Mouse (Mus musculus): ENCODE measurements around the gene Ern1. TPM values are rescaled to one million over a fixed set of nuclear protein-coding genes. Genes with fewer than 3 reads are reported as not detected.

The Ern1 gene
- polyA plus RNA-seq, 1 experiment from 2014 or later, result 7.9 TPM

- peaks cover 3% of the 10 kb centered on the region; the same call in 1 of the 2 replicates for H3K4me1 ChIP-seq (replicated peaks; ENCODE audit: control insufficient read depth, insufficient read depth, low read length)
- DNase-seq (ENCODE audit: low spot score), result no peak
- 71% methylated on average over 7 of the region's 7 CpGs for WGBS
- no peak overlapping the region for H3K4me3 ChIP-seq (ENCODE audit: low read depth, low read length)
- H3K9me3 ChIP-seq (ENCODE audit: control insufficient read depth, low read length), result no peaks in the 10 kb centered on the region
- H3K4me2 ChIP-seq (ENCODE audit: low read depth, low read length, severe bottlenecking), result no peak overlapping the region
- no peak for ATAC-seq (replicated peaks; ENCODE audit: low FRiP score)
- no peaks in the 10 kb centered on the region for H3K36me3 ChIP-seq (ENCODE audit: control insufficient read depth, insufficient read depth, low read length)
- H3K27ac ChIP-seq (ENCODE audit: low read depth, low read length), result no peak overlapping the region
- H3K27me3 ChIP-seq (ENCODE audit: control insufficient read depth, insufficient read depth, low read length), result no peaks in the 10 kb centered on the region
- no peak overlapping the region for H3K9ac ChIP-seq (ENCODE audit: low read length)
Measured at GRCm38 (mm10) chr11:106489036-106489693, 1.5 kb upstream of the Ern1 start.

GRCm38 (mm10) chr11:106488126-106488561 is 492 bp upstream of the Ern1 start:
- WGBS, result 13% methylated on average over 17 of the region's 17 CpGs
- Histone ChIP-seq H3K27ac (ENCODE audit: low read depth, low read length) (no peak overlapping the region), H3K27me3 (ENCODE audit: control insufficient read depth, insufficient read depth, low read length) (no peaks in the 10 kb centered on the region), H3K4me1 (replicated peaks; ENCODE audit: control insufficient read depth, insufficient read depth, low read length) (peaks cover 3% of the 10 kb centered on the region; the same call in 1 of the 2 replicates), H3K9ac (ENCODE audit: low read length) (peak overlapping the region; percentile 37), H3K9me3 (ENCODE audit: control insufficient read depth, low read length) (no peaks in the 10 kb centered on the region), H3K36me3 (ENCODE audit: control insufficient read depth, insufficient read depth, low read length) (no peaks in the 10 kb centered on the region), H3K4me3 (ENCODE audit: low read depth, low read length) (peak overlapping the region; percentile 62), H3K4me2 (ENCODE audit: low read depth, low read length, severe bottlenecking) (peak overlapping the region; percentile 95)
- no peak for DNase-seq (ENCODE audit: low spot score)
- ATAC-seq (replicated peaks; ENCODE audit: low FRiP score), result peak; percentile 41

GRCm38 (mm10) chr11:106486866-106487732 is 553 bp downstream of the Ern1 start:
- Histone ChIP-seq H3K9ac (ENCODE audit: low read length) (peak overlapping the region; percentile 71), H3K27me3 (ENCODE audit: control insufficient read depth, insufficient read depth, low read length) (no peaks in the 10 kb centered on the region), H3K36me3 (ENCODE audit: control insufficient read depth, insufficient read depth, low read length) (no peaks in the 10 kb centered on the region), H3K4me2 (ENCODE audit: low read depth, low read length, severe bottlenecking) (peak overlapping the region; percentile 95), H3K4me1 (replicated peaks; ENCODE audit: control insufficient read depth, insufficient read depth, low read length) (peaks cover 3% of the 10 kb centered on the region; the same call in 1 of the 2 replicates), H3K27ac (ENCODE audit: low read depth, low read length) (peak overlapping the region; percentile 19; the same call in 1 of the 2 replicates), H3K4me3 (ENCODE audit: low read depth, low read length) (peak overlapping the region; percentile 62), H3K9me3 (ENCODE audit: control insufficient read depth, low read length) (no peaks in the 10 kb centered on the region)
- ATAC-seq (replicated peaks; ENCODE audit: low FRiP score) (peak; percentile 87), DNase-seq (ENCODE audit: low spot score) (no peak)
- WGBS, result under 1% methylated on average over 76 of the region's 86 CpGs

DNA sequence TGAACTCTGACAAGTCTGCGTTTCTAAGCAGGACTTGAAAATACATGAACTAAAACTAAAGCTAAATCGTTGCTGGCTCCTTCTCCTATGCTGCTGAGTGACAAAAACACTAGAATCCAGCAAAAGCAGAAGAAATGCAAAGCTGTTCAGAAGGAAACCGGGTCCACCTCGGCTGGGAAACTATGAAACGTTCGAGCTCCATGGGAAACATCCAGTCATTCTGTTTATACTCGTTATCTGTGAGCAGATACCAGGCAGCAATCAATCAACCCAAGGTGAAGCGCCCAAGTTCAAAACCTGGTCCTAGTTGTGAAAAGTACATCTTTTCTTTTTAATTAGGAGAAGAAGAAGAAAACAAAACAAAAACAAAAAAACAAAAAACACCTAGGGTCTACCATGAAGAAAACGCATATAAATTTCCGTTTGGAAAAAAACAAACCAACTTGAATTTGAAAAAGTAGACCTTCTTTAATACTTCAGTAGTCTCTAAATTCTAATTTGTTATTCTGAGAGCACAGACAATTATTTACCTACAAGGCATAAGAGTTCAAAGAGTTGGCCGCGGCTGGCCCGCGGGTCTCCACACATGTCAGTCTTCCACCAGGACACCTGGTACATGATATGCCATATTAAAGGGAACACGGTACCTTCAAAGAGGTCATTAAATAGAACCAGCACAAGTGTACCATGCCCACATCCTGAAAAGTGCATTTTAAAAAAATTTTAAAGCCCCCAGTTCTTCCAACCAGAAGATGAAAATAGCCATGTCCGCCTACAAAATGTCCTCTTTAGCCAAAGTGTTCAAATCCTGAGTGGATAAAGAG is 1.4 kb downstream of the Ern1 start:
- Histone ChIP-seq H3K4me3 (ENCODE audit: low read depth, low read length) (peak overlapping the region; percentile 62), H3K27ac (ENCODE audit: low read depth, low read length) (no peak overlapping the region), H3K4me2 (ENCODE audit: low read depth, low read length, severe bottlenecking) (peak overlapping the region; percentile 95), H3K36me3 (ENCODE audit: control insufficient read depth, insufficient read depth, low read length) (no peaks in the 10 kb centered on the region), H3K27me3 (ENCODE audit: control insufficient read depth, insufficient read depth, low read length) (no peaks in the 10 kb centered on the region), H3K4me1 (replicated peaks; ENCODE audit: control insufficient read depth, insufficient read depth, low read length) (peaks cover 3% of the 10 kb centered on the region; the same call in 1 of the 2 replicates), H3K9ac (ENCODE audit: low read length) (peak overlapping the region; percentile 71), H3K9me3 (ENCODE audit: control insufficient read depth, low read length) (no peaks in the 10 kb centered on the region)
- WGBS, result 59% methylated on average over 16 of the region's 16 CpGs
- DNase-seq (ENCODE audit: low spot score) (no peak), ATAC-seq (replicated peaks; ENCODE audit: low FRiP score) (no peak)

GRCm38 (mm10) chr11:106485611-106486010 is 2.0 kb downstream of the Ern1 start:
- Histone ChIP-seq H3K27me3 (ENCODE audit: control insufficient read depth, insufficient read depth, low read length) (no peaks in the 10 kb centered on the region), H3K9ac (ENCODE audit: low read length) (no peak overlapping the region), H3K9me3 (ENCODE audit: control insufficient read depth, low read length) (no peaks in the 10 kb centered on the region), H3K4me2 (ENCODE audit: low read depth, low read length, severe bottlenecking) (no peak overlapping the region), H3K27ac (ENCODE audit: low read depth, low read length) (no peak overlapping the region), H3K4me3 (ENCODE audit: low read depth, low read length) (no peak overlapping the region), H3K36me3 (ENCODE audit: control insufficient read depth, insufficient read depth, low read length) (no peaks in the 10 kb centered on the region), H3K4me1 (replicated peaks; ENCODE audit: control insufficient read depth, insufficient read depth, low read length) (peaks cover 3% of the 10 kb centered on the region; the same call in 1 of the 2 replicates)
- 92% methylated on average over 4 of the region's 4 CpGs for WGBS
- no peak for ATAC-seq (replicated peaks; ENCODE audit: low FRiP score)
- DNase-seq (ENCODE audit: low spot score), result no peak

DNA sequence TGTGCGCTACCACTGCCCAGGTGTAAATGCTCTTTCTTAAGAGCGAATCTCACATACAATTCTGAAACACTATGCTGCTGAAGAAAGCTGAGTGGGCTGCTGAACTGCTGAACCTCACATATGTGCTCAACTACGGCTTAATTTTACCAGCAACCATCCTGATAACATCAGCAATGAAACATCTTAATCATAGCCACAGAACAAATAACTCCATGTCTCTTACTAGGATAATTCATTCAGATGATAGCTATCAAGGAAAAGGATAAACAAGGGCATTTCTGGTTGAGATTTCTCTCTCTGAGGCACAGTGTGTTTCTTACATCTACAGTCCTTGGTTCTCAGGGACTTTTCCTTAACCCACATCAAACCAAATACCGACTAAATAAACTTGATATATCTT is 2.8 kb downstream of the Ern1 start:
- Histone ChIP-seq H3K27me3 (ENCODE audit: control insufficient read depth, insufficient read depth, low read length) (no peaks in the 10 kb centered on the region), H3K9me3 (ENCODE audit: control insufficient read depth, low read length) (no peaks in the 10 kb centered on the region), H3K27ac (ENCODE audit: low read depth, low read length) (no peak overlapping the region), H3K9ac (ENCODE audit: low read length) (no peak overlapping the region), H3K4me3 (ENCODE audit: low read depth, low read length) (no peak overlapping the region), H3K4me2 (ENCODE audit: low read depth, low read length, severe bottlenecking) (no peak overlapping the region), H3K4me1 (replicated peaks; ENCODE audit: control insufficient read depth, insufficient read depth, low read length) (peaks cover 3% of the 10 kb centered on the region; the same call in 1 of the 2 replicates), H3K36me3 (ENCODE audit: control insufficient read depth, insufficient read depth, low read length) (no peaks in the 10 kb centered on the region)
- ATAC-seq (replicated peaks; ENCODE audit: low FRiP score), result no peak
- no peak for DNase-seq (ENCODE audit: low spot score)
- WGBS, result 95% methylated on average over 4 of the region's 4 CpGs

DNA sequence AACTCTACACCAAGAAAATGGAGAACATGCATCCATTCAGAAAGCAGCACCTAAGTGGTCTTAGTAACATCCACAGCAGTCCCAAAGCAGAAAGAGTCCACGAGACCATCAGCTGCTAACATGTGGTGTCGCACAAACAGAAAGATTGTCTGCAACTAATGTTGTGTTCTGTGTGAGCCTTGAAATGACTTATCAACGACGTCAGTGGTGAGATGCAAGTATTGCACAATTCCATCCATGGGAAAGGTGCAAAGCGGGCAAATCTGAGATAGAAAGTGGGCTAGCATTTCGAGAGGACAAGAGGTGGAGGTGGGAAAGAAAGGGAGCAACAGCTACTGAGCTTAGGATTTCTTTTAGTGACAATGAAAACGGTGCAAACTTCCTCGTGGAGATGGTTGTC is 4.8 kb downstream of the Ern1 start:
- Histone ChIP-seq H3K4me3 (ENCODE audit: low read depth, low read length) (no peak overlapping the region), H3K9me3 (ENCODE audit: control insufficient read depth, low read length) (no peaks in the 10 kb centered on the region), H3K27me3 (ENCODE audit: control insufficient read depth, insufficient read depth, low read length) (no peaks in the 10 kb centered on the region), H3K9ac (ENCODE audit: low read length) (no peak overlapping the region), H3K27ac (ENCODE audit: low read depth, low read length) (no peak overlapping the region), H3K4me1 (replicated peaks; ENCODE audit: control insufficient read depth, insufficient read depth, low read length) (peaks cover 3% of the 10 kb centered on the region; the same call in 1 of the 2 replicates), H3K4me2 (ENCODE audit: low read depth, low read length, severe bottlenecking) (no peak overlapping the region), H3K36me3 (ENCODE audit: control insufficient read depth, insufficient read depth, low read length) (no peaks in the 10 kb centered on the region)
- no peak for DNase-seq (ENCODE audit: low spot score)
- ATAC-seq (replicated peaks; ENCODE audit: low FRiP score), result no peak
- WGBS, result 89% methylated on average over 8 of the region's 8 CpGs

DNA sequence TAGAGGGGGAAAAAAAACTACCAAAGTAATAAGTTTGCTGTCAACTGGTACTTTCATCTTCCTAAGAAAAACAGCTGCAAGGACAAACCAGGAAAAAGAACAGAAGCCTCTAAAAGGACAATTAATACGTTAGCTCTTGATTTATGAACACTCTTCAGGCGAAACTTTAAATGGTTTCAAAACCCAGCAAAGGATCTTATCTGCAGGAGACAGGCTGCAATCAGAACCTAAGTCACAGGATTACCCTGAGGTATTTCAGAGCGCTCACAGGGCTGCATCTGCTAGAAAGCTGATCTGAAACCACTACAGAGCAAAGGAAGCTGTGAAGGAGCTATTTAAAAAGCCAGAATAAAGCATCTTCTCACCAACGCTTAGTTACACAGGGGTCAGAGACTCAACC is 6.0 kb downstream of the Ern1 start:
- H3K9me3 ChIP-seq (ENCODE audit: control insufficient read depth, low read length), result no peaks in the 10 kb centered on the region
- H3K27me3 ChIP-seq (ENCODE audit: control insufficient read depth, insufficient read depth, low read length), result no peaks in the 10 kb centered on the region
- peaks cover 3% of the 10 kb centered on the region; the same call in 1 of the 2 replicates for H3K4me1 ChIP-seq (replicated peaks; ENCODE audit: control insufficient read depth, insufficient read depth, low read length)
- H3K4me2 ChIP-seq (ENCODE audit: low read depth, low read length, severe bottlenecking), result no peak overlapping the region
- DNase-seq (ENCODE audit: low spot score) (no peak), ATAC-seq (replicated peaks; ENCODE audit: low FRiP score) (no peak)
- 84% methylated on average over 4 of the region's 4 CpGs for WGBS
- H3K4me3 ChIP-seq (ENCODE audit: low read depth, low read length), result no peak overlapping the region
- no peak overlapping the region for H3K27ac ChIP-seq (ENCODE audit: low read depth, low read length)
- no peaks in the 10 kb centered on the region for H3K36me3 ChIP-seq (ENCODE audit: control insufficient read depth, insufficient read depth, low read length)
- no peak overlapping the region for H3K9ac ChIP-seq (ENCODE audit: low read length)
